Mouse (Mus musculus) embryonic fibroblast, embryonic 13.5 days (primary cell): ENCODE results near the gene Epdr1.

ENCODE experiments used
- CTCF ChIP-seq: IDR thresholded peaks from 2 replicates; pipeline ENCODE4 v1.5.1; 2011; ENCODE audit warnings: mild to moderate bottlenecking, control low read depth, low read length, moderate library complexity, borderline replicate concordance; ENCODE audit not compliant: insufficient read depth
- POLR2A ChIP-seq: IDR thresholded peaks from 2 replicates; pipeline ENCODE4 v1.6.1; 2011; ENCODE audit warnings: low read depth, mild to moderate bottlenecking, control low read depth, low read length, moderate library complexity

- TF ChIP-seq POLR2A (no peak), CTCF (no peak)
Observed at GRCm38 (mm10) chr13:19599242-19599641, 20.5 kb downstream of the Epdr1 start.
